Mouse (Mus musculus) cerebral cortex, adult 2 months (tissue): ENCODE results near the gene Jun.

Experiments
- WGBS: fragments of 180-500 bp; shearing (Covaris S2); methylation state at CpG from one replicate; pipeline ENCODE4 v1.1.7; 2018; 5-methylcytosine and 5-hydroxymethylcytosine counted together

The Jun gene

DNA sequence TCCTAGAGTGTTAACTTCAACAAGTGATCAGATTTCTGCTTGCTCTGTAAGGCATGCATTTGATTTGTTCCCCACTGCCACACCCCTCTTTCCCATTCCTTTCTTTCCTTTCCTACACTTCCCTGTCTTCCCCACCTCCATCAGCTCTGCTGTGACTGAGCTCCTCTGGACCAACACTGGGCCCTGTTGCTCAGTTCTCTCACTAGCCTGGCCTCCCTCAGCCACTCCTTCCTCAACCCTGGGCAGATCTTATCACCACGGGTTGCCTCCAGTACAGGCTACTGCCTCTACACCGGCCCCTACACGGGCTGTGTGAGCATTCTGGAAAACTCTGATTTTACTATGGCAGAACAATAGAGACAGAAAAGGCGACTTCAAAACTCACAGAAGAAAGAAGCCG is 18.4 kb upstream of the Jun start:
- WGBS, result 92% methylated on average over 5 of the region's 5 CpGs

DNA sequence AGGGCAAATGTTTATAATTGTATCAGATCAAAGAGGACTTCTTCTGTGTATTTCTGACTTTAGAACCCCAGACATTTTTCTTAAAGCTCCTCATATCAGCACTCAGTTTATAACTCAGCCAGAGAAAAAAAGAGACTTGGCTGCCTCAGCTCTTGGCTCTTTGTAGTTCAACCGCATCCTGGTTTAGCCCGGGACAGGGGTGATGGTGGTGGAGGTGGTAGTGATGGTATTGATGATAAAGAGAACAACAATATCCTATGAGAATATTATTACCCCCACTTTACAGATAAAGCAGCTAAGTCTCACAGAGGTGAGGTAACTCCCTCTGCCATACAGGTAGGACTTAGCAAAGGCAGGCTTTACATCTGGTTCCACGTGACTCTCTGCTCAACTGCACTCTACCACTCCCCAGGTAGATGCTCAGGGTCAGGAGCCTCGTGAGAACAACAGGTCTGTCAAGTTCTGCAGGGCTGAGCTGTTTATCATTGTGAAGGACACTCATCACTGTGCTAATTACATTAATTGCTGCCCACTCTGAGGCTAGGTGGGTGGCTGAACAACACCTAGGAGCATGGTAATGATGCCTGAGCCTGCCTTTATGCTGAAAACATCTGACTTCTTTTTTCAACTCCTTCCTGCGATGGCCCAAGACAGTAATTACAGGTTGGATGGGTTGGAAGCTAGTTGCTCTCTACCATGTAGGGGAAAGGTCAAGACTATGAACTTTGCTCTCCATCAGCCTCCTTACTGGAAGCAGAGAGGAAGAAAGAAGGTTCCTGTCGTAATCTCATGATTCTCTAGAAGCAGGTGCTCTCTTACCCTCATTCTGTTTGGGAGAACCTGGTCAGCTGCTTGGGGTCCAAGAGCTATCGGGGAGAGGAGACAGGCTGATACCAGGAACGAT is 16.3 kb upstream of the Jun start:
- WGBS, result 92% methylated on average over 8 of the region's 8 CpGs

DNA sequence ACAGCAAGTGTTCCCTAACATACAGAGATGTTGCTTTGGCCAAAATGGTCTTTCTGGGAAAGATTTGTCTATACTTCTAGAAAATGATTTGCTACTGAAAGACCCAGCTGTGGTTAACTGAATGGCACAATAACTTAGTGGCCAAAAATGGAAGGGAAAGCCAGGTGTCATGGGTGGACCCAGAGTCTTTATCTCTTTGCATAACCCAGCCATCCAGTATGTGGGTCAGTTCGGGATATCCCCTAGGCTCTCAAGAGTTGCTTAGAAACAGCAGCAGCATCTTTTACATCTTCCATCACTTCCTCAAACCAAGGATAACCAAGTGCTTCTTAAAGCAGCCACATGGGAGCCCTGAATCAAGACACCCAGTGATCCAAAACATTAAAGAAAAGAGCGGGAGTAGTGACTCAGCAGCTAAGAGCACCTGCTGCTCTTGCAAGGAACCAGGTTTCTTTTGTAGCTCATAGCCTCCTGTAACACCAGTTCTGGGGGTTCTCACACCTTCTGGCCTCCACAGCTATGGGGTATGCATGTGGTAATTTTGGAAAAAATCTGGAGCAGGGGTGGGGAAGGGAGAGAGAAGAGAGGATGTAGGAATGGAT is 11.7 kb upstream of the Jun start:
- WGBS, result 70% methylated on average over 2 of the region's 2 CpGs

DNA sequence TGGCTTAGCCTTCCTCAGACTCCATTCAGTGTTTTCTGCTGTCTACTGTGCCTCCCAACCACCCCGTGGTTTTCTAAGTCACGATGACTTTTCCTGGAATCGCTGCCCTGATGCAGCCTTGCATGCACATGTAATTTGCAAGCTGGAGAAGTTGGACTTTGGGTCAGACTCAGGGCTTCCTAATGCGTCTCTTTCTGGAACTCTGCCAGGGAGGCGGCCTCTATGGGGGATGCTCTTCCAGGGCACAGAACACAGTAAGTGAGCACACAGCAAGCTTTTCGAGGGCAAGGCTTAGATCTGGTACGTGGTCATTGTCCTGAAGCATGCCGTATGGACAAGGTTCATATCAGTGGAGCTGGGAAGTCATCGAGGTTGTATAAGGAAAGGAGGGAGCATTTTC is 10.9 kb upstream of the Jun start:
- 65% methylated on average over 9 of the region's 9 CpGs for WGBS

DNA sequence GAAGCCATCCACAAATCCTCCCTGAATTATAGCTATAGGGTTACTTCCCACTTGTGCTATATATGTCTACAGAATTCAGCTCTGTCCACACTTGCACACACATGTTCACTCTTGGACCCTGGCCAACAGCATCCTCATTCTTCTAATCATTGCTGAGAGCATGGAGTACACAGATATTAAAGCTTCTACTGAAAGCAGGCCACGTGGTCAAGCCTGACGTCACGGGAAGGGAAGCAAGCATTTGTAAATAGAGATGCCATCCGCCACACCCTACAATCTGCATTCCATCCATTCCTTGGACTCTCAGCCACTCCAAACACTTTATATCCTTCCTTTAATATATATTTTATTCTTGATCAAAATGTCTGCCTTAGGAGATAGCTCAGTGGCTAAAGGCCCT is 5.2 kb upstream of the Jun start:
- 85% methylated on average over 4 of the region's 4 CpGs for WGBS

DNA sequence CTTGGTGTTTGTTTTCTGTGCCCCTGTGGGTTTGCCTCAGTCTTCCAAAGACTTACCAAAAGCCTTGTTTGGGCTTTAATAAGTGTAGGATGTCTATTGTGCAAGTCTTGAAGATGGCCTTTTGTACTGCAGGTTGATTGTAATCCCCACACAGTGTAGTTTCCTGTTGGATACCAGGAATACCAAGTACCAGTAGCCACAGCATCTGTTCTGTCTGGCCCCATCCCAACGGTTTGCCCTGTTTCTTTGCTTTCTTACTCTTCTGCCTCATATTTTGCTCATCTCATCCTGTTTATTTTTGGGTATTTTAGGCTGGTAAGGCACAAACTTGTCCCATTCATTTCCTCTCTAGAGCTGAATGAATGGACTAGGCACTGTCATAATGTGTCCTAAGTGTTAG is 3.3 kb upstream of the Jun start:
- 61% methylated on average over 1 of the region's 1 CpGs for WGBS

DNA sequence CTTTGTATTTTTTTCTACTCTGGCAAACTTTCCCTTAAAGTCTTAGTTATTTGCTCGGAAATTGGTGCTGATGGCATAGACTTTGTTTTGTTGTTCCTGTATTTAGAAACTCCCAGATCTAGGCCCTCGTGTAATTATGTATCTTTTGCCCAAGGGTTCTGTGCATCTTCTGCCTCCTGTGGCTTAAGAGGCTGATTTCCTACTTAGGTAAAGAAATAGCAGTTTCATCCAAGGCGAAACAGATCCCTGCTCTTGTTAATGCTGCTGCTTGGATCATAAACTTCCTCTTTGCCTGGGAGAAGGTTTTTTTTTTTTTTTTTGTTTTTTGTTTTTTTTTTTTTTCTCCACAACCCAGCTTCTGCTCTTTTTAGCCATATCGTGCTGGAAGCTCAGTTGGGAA is 2.3 kb upstream of the Jun start:
- WGBS, result 73% methylated on average over 4 of the region's 4 CpGs

DNA sequence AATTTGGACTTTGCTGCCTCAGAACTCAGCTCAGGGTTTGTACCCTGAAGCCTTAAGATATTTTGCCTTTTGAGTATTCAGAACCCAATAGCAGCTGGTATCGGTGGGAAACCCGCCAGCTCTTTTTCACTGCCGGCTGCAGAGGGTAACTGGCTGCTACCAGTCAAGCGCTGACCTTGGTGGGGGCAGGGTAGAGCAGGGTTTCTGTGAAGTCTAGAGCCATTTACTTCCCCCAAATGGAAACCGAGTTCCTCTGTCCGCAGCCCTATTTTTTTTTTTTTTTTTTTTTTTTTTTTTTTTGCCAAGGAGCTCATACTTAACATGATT is 1.7 kb upstream of the Jun start:
- 4% methylated on average over 6 of the region's 6 CpGs for WGBS

DNA sequence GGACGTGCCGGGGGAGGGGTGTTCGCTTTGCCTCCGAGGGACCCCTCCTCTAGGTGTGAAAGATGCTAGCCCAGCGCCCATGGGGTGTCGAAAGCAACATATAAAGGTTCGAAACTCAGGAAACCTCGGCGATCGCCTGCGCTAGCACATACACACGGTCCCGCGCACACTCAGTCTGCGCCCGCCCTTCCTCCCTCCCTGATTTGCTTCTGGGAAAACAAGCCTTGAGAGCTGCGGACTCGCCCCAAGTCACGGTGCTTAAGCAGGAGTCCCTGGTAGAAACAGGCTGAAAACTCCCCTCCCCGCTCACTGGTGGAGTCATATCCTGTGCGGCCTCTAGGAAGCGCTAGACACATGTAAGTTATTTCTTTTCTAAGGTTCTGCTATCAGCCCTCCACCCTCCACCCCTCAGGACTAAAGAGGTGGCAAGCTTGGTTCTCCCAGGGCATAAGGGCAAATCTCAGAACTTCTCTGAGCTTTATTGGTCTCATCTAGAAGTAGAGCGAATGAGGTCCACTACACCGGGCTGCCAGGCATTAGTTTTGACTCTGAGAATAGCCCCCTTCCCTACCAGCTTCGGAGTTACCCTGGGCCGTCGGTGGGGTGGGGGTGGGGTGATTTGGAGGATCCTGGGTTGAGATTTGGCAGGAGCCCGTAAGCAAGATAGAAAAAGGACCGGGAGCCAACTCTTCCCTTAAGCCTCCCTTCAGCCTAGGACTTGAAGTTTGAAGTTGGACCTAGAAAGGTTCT is 1.2 kb upstream of the Jun start:
- under 1% methylated on average over 29 of the region's 29 CpGs for WGBS

DNA sequence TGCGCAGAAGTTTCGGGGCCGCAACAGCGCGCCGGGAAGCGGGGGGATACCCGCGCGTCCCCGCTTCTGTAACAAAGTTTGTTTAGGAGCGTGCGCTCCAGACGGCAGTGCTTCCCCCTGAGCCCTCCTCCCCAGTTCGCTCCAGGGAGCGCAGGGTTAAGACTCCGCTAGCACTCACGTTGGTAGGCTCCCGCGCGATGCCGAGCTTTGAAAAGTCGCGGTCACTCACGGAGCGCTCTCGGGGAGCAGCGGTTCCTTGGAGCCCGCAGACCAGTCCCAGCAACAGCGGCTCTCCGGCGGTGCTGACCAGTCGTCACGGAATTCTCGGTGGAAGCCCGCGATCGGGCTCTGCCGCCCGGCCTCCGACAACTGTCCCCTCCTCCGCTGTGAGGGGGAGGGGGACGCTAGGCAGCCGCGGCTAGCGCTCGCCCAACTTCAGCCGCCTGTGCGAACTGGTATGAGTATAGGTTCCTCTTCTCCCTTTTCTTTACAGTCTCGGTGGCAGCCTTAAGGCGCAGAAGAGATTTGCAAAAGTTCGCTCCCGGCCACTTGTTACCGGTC is 631 bp downstream of the Jun start:
- WGBS, result under 1% methylated on average over 54 of the region's 54 CpGs

DNA sequence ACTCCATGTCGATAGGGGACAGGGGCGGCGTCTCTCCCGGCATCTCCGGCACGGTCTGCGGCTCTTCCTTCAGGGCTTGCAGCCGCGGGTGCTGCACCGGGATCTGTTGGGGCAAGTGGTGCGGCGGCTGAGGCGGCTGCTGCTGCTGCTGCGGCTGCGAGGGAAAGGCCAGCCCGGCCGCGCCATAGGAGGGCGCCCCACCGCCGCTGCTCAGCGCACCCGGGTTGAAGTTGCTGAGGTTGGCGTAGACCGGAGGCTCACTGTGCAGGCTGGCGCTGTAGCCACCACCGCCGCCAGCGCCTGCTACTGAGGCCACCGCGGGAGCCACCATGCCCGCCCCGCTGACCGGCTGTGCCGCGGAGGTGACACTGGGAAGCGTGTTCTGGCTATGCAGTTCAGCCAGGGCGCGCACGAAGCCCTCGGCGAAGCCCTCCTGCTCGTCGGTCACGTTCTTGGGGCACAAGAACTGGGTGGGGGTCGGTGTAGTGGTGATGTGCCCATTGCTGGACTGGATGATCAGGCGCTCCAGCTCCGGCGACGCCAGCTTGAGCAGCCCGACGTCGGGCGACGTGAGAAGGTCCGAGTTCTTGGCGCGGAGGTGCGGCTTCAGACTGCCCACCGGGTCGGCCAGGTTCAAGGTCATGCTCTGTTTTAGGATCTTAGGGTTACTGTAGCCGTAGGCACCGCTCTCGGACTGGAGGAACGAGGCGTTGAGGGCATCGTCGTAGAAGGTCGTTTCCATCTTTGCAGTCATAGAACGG is 1.3 kb downstream of the Jun start:
- WGBS, result under 1% methylated on average over 70 of the region's 70 CpGs

DNA sequence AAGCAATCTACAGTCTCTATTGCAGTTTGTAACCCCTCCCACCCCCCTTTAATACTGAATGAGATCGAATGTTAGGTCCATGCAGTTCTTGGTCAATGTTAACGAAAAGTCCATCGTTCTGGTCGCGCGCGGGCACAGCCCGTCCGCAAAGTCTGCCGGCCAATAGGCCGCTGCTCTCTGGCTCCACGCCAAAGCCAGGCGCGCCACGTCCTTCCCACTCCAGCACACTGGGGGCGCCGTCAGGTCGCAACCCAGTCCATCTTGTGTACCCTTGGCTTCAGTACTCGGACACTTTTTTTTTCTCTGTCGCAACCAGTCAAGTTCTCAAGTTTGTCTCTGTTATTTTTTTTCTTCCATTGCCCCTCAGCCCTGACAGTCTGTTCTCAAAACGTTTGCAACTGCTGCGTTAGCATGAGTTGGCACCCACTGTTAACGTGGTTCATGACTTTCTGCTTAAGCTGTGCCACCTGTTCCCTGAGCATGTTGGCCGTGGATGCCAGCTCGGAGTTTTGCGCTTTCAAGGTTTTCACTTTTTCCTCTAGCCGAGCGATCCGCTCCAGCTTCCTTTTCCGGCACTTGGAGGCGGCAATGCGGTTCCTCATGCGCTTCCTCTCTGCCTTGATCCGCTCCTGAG is 2.0 kb downstream of the Jun start:
- WGBS, result under 1% methylated on average over 34 of the region's 34 CpGs

DNA sequence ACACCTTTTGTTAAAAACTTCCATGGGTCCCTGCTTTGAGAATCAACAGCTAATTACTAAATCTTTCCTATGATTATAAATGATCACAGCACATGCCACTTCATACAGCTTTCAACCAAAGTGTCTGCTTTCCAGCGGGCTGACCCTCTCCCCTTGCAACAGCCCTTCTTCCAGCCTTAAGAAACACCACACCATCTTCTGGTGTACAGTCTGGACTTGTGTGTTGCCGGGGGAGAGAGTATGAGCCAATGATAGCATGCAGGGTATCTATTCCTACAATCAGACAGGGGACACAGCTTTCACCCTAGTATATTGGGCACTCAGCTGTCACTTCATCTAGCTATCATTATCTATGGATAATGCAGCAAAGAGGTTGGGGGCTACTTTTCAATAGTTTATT is 2.9 kb downstream of the Jun start:
- 28% methylated on average over 2 of the region's 2 CpGs for WGBS

DNA sequence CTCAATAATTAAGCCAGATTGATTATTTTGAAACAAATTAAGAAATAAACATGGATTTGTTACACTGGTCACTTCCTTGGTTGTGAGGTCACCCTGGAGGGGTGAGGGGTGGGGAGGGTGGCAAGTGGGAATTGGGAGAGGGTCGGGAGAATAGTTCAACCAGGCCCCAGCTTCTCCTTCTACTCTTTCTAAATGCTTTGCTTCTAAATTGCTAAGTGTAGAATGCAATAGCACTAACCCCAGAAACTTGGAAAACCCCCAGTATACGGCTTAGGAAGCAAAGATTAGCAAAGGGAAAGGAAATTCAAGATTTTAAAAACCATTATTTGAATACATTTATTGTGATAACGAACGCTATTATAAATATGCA is 3.3 kb downstream of the Jun start:
- WGBS, result 50% methylated on average over 4 of the region's 4 CpGs

DNA sequence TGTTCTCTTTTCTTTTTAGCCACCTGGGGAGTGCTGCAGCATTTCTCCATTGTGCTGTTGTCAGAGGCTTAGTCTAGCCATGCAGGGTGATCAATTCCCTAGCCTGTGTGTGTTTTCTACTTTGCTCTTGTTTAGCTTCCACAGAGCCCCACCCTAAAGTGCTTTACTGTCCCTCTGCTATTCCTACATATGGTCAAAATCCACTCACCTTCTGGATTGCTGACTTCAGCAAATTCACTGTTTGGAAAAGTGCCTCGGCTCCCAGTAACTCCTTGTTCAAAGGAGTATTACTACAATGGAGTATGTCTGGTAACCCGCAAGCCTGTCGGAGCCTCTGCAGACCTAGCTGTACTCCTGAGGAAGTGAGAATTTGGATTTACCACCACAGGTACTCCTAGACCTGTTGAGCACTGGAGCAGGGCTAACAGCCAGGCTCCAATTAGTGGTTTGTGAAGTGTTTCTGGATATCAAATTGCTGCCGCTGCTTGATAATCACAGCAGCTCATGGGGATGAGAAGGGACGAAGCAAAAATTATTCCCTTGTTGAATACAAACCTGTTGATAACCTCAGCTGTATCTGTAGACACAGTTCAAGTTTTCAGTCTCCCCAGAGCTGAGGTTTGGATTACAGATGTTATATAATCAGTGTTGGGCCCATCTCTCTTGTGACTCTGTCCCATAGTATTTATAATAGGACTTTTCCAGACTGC is 3.8 kb downstream of the Jun start:
- WGBS, result 67% methylated on average over 5 of the region's 5 CpGs

DNA sequence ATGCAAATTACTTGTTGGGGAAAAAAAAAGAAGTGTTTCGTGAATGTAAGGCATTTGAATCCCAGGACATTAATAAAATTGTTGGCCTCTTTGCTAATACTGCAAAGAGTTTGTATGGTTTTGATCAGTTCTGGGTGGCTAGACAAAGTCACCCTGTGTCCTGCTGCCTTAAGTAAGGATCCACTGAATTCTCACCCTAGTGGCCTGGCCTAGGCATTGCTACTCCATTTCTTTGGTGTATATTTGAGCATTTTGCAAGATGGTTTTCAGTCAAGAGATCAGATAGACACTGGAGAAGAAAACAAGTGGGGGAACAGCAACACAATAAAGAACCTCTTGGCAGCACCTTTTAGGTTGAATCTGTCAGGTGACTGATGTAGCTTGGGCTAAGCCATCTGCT is 6.9 kb downstream of the Jun start:
- WGBS, result 88% methylated on average over 1 of the region's 1 CpGs

DNA sequence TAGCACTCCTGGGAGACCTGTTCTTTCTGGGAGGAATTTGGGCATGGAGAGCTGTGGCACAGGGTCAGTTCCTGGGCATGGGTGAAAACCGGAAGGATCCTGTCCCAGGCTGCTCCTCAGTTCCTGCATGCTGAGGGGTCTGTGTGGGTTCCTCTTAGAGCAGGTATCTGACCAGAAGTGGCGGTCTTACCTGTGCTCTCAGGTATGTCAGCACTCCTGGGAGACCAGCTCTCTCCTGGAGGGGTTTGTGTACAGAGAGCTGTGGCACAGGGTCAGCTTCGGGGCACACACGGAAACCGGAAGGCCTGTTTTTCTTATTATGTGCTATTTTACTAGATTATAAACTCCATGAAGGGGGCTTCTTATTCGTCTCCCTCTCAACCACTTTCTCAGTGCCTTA is 7.3 kb downstream of the Jun start:
- WGBS, result 89% methylated on average over 6 of the region's 6 CpGs

DNA sequence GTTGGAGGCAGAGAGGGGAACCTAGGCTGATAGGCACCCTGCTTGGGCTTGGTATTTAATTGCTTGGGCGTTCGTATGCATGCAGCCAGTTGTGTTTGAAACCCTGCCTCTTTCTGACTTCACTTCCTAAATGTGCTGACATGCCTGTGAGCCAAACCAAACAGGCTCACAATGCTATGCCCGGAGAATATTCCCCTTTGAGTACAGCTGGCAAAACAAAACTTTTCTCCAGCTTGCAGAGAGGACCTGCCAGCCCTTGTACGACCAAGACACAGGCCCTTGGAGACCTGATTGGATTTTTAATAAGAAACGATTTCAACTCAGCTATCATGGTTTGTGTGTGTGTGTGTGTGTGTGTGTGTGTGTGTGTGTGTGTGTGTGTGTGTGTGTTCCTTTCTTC is 14.0 kb downstream of the Jun start:
- 43% methylated on average over 5 of the region's 5 CpGs for WGBS

DNA sequence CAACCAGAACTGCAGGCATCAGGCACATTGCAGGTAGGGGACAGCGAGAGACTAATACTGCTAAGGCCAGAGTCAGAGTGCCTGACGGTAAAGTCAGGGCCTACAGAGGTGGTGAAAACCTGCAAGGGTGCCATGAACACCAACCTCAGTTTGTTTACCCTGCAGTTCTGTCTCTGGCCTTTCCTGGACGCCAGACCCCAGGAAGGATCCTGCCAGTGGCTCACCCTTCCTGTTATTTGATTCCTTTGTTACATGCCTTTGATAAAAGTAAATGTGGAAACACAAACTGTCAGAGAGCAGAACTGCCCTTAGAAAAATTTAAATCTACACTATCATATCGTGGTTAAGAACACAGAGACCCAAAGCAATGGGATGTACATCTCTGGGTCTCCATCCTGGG is 20.9 kb downstream of the Jun start:
- 74% methylated on average over 4 of the region's 4 CpGs for WGBS

DNA sequence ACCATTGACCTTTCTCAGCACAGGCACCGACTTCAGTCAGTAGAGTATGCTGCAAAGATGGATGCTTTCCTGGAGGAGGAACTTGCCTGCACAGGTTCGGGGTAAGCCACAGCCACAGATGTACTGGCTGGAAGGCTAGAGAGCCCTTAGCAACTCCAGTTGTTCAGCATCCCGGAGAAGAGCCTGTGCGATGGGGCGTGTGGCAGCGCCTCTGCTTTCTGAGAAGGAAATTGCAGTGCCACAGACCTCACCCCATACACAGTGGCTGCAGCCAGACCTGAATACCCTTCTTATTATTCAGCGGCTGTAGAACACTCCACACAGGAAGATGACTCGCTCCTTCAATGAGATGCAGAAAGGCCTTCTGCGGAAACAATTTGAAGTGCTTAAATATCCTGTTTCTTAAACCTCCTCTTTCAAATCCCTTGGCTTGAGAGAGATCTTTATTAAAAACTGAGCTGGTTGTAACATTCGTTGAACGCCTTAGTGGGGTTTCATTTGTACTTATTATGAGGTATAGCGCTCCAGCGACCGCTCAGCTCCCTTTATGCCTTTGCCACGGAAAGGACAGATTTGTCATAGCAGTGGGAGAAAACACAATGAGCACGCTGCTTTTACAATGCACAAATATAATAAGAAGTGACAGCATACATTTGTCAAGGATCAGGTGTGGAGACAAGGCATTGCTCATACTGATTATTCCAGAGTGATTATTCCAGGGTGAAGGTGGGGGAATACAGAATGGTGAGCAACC is 26.0 kb downstream of the Jun start:
- 65% methylated on average over 16 of the region's 16 CpGs for WGBS
